Mouse (Mus musculus) retina, postnatal 7 days (tissue): ENCODE measurements around the gene Smim14.
"Not testable (repeated sequence)": the region's sequence is repeated elsewhere in the genome, so short reads cannot be mapped to it uniquely, and the experiment has no call there.

Source experiments
- DNase-seq: peaks from one replicate; pipeline ENCODE4 v3.0.0-alpha.2; 2012; ENCODE audit warnings: low read depth, low spot score

Smim14 gene

DNA sequence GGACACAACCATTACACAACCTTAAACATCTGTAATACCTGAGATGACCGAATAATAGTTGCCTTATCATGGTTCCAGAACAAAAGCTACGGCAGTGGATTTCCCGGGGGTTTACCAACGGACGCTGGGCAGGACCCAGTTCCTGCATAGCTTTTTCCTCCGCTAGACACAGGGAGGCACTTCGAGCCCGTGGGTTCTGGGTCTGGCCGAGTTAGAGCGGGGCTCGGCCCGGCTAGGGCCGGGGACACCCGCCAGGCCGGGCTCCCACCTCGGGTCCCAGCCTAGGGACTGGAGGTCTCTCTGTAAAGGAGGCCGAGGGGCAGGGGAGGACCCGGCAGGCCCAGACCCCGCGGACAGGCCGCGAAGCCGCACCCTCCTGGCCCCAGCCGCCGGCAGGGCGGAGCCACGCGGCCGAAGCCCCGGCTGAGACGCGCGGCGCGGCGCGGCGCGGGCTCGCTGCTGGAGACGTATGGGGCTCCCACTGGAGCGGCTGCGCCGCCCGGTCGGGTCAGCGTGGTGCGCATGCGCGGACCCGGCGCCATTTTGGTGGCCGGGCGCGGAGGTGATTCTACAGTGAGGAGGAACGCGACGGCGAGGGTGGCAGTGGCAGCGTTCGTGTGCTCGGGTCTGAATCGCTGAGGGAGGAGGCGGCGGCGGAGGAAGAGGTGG, at the start of gene Smim14, which contains the start of gene Ube2k:
Smim14 (minus strand) TSS at position 434 of the 669 bp plus-strand sequence.
Ube2k (plus strand) TSS at position 483 of the 669 bp plus-strand sequence.
- peak; percentile 90 for DNase-seq

DNA sequence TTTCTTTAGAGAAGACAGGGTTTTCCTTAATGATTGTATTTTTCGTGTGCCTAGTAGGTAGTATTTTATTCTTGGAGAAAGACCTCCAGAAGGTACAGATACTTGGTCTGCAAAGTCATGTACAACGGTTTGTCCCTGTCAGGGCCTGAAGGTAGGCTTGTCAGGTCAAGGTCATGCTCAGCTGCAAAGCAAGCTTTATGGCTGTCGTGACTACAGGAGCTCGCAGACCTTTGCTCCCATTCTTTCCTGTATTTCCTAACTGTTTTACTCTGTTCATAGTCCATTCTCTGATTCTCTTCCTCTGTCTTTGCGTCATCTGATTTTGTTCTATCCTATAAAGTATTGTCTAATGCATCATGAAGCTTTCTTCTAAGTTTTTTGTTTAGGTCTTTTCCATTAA, 49.3 kb upstream of the Smim14 start:
- DNase-seq: no peak

DNA sequence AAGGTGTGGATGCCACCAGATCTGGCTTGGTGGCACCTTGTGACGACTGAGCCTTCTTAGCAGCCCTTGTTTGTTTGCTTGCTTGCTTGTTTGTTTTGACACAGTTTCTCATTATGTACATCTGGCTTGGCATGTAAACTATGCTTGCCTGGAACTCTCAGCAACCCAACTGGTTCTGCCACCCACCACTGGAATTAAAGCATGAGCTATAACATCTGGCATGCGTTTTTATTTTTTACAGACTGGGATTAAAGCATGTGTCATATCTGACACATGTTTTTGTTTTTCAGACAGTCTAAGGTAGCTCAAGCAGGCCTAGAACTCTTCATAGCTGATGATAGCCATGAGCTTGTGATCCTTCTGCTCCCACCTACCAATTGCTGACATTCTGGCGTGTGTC, 41.6 kb upstream of the Smim14 start:
- no peak for DNase-seq

DNA sequence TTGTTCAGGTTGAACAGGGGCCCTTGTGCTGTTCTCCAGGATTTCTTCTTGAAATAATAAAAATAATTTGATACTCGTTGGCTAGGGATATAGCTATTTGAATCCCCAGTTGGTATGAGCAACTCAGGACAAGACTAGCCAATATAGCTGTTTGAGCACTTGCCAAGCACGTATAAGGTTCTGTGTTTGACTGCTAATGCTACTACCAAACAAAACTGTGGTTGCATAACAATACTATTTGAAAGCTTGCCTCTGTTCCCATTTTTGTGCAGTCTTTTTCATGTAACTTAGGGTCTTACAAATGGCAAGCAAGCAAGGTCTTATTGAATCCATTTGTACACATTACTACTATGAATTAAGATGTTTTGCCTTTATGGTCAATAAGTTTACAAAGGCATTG, 38.9 kb upstream of the Smim14 start:
- no peak for DNase-seq

DNA sequence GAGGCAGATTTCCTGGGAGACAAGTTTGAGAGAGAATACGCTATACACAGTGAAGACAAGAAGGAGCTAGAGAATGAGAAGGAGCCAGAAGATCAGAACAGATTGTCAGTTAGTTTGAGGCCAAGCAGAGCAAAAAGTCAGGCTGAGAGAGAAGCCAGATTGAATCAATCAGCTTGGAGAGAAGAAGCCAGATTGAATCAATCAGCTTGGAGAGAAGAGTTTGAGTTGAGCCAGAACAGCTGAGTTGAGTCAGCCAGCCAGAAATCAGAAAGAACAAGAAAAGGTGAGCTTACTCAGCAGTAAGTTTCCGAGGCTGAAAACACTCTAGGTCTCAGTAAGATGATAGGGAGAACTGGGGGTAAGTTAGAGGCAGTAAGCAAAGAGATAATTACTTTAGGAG, 37.9 kb upstream of the Smim14 start:
- no peak for DNase-seq

DNA sequence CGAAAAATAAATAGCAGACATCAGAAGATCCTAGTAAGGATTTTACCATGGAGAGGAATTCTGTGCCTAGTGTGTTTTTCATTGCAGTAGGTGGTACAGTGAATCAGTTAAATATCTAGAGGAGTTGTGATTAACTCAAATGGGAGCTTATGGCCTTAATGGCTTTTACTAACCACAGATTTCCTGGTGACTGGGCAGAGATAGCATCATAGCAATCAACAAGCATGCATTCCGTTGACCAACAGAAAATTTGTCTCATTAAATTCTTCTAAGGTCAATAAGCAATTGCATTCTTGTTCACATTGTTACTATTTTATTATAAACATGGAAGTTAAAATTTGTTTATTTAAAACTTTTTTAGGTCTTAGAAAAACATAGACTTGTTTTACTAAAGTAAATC, 28.5 kb upstream of the Smim14 start:
- DNase-seq: no peak

DNA sequence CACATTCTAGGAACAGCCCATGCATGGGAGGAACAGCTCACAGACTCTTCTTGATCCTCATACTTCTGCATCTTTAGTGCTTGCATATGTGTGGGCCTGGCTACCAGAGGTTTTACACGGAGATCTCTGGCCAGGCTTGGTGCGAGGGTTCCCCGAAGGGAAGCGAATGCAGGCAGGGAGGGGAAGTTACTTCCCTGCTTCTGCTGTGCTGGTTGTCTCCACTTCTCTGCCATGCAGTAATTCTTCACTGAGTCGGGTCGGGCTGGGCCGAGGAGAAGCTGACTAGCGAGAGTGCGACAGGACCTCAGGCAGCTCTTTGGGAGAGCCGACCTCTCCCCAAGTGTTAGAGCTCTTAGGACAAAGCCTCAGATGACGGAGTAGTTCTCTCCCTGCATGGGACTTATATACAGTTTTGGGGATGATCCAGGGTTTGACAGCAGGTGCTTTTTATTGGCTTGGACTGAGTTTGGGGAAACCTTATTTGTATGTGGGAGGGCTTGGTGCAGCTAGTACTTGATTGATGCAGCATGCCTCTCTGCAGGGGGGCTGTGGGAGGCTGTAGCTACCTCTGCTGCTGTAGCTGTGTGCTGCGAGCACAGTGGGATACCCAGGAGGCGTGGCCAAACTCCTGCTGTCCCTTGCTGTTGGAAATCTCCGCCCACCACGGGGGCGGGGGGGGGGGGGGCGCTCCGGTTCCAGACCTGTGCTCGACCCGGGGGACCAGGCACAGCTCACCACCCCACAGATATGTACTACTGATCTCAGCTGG, 24.3 kb upstream of the Smim14 start:
- DNase-seq: no peak

DNA sequence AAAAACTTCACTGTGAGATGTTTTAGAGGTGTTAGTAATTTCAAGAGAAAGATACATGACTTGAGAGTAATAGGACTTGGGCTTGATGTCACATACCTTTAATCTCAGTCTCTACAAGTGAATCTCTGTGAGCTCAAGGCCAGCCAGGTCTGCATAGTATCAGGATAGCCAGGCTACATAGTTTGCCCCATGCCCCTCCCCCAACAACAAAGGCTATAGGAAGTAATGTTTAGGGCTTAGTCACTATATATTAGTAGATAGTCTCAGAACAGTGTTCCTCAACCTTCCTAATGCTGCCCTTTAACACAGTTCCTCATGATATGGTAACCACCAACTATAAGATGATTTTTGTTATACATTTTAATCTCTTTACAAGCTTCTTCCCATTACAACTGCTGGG, 20.1 kb upstream of the Smim14 start:
- DNase-seq: no peak

DNA sequence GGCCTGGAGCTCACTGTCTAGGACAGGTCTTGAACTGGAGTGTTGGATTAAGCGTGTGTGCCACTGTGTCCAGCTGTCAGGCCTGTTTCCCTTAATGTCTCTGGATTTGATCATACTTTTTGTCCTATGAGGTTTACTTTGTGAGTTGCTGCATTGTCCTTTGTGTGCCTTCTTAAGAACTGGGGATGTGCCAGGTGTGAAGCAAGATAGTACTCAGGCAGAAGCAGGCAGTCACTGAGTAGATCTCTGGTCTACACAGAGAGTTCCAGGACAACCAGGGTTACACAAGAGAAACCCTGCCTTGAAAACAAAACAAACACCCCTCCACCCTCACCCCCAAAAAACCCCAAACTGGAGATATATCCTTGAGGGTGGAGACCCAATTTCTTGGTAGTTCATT, 12.7 kb upstream of the Smim14 start:
- DNase-seq: no peak

DNA sequence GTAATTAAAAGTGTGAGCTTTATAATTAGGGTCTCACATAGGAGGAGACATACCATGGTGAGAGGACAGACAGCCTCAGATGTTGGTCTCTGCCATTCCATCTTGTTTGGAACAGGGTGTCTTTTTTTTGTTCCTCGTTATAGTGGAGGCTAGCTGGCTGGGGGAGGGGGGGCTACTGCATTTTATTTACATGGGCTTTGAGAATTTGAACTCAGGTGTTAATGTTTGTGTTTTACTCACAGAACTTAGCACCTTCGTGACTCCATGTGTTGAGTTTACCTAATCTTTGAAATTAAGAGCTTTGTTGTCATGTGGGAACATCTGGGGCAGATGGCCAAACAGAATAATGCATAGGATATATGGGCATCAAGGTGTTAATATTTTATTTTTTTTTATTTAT, 7.6 kb upstream of the Smim14 start:
- DNase-seq: no peak

DNA sequence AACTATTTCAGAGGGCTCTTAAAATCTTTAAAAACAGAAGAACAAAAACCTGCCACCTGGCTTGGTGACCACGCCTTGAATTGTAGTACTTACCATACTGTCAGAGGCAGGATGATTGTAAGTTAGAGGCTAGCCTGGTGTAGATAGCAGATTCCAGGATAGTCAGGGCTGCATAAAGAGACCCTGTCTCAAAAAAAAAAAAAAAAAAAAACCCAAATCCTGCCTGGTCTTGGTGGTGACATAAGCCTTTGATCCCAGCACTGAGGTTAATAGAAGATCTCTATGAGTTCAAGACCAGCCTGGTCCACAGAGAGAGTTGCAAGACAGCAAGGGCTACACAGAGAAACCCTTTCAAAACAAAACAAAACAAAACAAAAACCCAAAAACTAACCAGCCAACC, 6.5 kb upstream of the Smim14 start:
- no peak for DNase-seq

DNA sequence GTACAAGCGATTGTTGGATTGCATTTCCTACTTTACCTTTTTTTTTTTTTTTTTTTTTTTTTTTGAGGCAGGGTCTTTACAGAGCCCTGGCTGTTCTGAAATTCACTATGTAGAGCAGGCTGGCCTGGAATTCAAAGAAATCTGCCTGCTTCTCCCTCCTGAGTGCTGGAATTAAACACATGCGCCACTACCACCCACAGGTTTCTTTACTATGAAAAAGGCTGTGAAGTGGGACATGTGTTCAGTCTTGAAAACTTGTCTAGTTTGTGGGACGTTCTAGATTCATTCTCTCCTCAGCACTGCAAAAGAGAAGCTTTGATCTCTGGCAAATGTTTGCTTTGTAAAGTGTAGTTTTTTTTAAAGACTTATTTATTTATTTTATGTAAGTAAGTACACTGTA, 4.9 kb upstream of the Smim14 start:
- no peak for DNase-seq

DNA sequence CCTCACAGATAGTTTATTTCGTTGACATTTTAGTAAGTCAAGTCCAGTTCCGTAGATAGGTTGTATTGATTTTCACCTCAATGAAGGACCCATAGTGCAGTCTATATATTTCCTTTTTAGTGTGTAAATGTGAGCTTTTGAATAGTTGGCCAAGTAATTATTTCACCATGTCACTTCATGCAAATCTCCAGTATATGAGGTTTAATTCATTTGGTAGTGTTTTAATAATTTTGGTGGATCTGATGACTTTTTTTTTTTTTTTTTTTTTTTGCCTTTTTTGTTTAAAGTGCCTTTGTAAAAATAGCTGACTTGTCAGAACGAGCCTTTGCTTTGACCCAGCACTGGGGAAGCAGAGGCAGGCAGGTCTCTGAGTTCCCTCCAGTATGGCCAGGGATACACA, 2.8 kb upstream of the Smim14 start:
- DNase-seq: no peak

DNA sequence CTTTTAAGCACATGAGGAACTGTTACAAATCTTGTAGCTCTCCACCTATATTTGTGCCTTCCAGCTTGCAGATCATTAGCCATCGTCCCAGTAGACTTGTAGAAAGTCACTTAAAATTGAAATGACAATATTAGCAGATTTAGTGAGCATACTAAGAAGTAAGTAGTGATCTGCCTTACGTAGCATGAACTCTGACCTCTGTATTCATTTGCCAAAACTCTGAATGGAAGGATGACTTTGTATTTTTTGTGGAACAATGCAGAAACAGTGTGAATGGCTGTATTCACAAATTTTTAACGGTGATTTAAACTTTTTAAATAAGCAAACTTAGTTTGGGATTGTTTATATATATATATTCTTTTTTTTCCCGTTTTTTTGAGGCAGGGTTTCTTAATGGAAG, 1.8 kb upstream of the Smim14 start:
- DNase-seq: no peak

DNA sequence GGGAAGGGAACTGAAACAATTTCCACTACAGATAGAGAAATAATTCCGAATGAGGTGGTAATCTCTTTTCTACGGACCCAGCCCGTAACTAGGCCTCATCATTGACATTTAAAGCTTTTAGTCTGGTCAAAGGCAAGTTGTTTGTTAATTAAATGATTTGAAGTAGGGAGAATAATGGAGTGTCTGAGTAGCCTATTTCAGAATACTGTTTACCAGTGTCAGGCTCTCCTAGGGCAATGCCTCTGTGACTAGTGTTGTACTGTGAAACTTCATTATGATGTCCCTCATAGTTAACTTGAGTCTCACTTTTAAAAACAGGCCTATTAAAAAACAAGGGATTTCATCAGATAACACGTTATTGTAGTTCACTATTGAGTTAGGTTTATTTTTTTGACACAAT, 1.1 kb upstream of the Smim14 start:
- no peak for DNase-seq

DNA sequence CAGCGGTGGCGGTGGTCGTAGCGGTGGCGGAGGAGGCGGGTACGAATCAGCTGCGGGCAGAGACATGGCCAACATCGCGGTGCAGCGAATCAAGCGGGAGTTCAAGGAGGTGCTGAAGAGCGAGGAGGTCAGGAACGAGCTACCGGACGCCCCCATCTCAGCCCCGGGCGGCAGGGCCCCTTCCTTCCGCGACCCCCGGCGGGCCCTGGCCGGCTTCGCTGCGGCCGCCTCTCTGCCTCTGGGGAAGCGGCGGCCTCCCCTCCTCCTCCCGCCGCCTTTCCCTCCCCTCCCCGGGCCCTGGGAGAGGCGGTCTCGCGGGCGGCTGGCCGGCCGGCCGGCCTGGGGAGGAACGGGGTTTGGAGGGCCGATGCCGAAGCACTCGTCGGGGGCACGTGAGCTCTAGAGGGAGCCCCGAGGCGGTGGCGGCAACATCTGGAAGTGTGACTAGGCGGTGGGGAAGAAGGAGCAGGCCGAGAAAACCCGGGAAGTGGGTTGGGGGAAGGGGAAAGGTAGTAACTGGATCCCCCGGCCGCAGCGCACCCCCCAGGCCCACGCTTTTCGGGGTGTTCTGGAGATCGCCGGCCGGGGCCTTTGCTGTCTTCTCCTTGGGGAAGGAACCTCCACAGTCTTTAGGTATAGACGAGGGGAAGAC, 562 bp upstream of the Smim14 start:
- peak; percentile 29 for DNase-seq

DNA sequence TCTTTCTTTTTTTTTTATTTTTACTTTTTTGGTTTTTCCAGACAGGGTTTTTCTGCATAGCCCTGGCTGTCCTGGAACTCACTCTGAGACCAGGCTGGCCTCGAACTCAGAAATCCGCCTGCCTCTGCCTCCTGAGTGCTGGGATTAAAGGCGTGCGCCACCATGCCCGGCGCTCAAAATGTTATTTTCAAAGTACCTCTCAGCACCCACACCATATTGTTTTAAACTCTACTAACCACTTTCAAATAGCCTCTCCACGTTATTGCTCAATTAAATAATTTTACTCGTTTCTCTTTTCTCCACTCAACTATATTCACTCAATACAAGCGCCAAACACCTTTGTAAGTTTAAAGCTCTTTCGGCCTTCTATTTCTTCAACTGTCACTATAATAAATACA, 917 bp downstream of the Smim14 start:
- DNase-seq: not testable (repeated sequence)

DNA sequence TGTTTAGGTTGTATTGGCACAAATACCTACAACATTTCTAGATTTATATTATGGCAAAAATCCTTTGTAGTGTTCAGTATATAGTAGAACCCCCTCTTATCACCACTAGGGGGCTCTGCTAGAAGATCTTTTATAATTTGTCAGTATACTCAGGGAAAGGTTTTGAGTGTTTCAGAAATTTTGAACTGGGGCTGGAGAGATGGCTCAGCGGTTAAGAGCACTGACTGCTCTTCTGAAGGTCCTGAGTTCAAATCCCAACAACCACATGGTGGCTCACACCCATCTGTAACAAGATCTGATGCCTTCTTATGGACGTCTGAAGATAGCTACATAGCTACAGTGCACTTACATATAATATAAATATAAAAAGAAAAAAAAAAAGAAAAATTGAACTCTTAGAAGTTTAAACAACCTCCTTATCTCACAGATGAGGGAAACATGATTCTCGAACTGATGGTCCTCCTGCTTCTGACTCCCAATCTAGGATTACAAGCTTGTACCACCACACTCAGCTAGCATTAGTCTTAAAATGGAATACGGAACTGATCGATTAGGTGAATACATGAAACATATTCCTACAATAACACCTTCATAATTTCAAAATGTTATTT, 1.4 kb downstream of the Smim14 start:
- DNase-seq: peak; percentile 25

DNA sequence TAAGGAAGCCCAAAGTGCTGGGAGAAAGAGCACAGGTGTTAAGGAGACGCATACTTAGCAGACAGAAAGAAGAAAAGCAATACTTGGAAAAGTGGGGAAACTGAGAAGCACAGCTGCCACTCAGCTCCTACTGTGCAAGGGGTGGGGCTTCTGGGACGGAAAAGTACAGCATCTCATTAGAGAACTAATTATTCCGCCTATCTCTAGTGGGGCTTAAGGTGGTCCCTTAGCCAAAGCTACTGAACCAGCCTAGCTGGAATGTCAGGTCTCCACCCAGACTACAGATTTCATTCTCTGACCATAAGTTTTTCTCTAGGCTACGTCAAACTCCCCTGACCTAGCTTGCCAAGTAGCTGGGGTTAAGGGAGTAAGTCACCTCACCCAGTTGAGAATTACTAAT, 2.5 kb downstream of the Smim14 start:
- no peak for DNase-seq

DNA sequence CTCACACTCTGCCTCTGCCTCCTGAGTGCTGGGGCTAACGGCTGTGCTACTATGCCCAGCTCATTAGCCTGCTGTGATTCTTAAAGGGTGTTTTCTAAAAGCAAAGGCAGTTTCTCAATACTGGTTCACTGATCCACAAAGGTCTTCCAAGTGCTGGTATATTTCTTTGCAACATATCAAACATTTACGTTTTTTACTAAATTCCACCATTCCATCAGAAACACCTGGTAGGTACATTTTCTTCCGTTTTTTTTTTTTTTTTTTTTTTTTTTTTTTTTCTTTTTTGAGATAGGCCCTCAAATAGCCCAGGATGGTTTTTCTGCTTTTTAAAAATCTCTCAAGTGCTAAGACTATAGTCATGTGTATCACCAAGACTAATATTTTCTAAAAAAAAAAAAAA, 5.7 kb downstream of the Smim14 start:
- no peak for DNase-seq

DNA sequence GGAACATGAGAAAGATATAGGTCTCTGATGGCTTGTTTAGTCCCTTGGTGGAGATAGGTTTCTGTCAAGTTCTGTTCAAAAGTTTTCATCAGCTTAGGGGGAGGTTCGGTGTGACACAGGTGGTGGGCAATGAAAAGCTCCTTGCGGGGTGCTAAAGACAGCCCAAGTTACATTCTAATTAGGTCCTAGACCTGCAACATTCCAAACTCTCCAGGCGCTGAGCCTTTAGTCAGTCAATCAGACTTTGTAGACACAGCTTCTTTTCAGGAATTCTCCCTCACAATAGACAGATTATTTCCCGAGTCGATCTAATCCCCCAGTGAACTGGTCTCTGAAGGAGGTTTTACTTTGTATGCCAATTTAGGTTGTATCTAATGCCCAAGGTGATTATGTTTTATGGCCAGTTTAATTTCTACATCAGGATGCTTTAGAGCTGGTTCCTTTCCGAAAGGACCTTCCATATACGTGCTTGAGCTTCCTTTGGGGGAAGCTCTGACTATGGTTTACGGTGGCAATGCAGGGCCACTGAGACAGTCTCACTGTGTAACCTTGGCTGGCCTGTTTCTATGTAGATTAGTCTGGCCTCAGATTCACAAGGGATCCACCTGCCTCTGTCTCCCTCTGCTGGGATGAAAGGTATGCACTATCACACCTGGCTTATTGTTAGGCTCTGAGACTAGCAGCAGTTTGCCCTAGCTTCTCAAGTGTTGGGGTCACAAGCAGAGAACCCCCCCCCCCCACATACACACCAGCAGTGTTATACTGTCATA, 11.1 kb downstream of the Smim14 start:
- no peak for DNase-seq

DNA sequence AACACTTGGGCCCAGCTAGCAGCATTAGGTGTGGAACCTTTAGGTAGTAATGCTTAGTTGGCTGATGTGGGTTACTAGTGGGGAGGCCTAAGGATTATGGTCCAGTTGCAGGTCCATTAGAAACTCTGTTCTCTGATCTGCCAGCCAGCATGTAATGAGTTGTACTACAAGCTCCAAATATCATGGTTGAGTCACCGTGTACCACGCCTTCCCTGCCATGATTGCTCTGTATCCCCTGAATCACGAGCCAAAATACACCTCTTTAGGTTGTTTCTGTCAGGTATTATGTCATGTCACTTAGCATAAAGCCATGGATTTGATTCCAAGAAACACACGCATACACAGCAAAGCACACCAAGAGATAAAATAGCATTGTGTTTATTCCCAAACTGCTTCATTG, 12.2 kb downstream of the Smim14 start:
- no peak for DNase-seq
